Mouse (Mus musculus) ES-E14 (cell line): ENCODE results near the gene Arhgef10l. TPM values are rescaled to one million over a fixed set of nuclear protein-coding genes. Genes with fewer than 3 reads are reported as not detected.

Experiments
- DNase-seq: peaks from one replicate; pipeline ENCODE4 v3.0.0-alpha.2; 2013; ENCODE audit warnings: low read depth, low spot score
- H3K27ac ChIP-seq: 2 replicates; pipeline ENCODE4 v1.5.1; 2012; ENCODE audit warnings: low read depth, mild to moderate bottlenecking, low read length, moderate library complexity, mixed read lengths; ENCODE audit not compliant: poor library complexity, insufficient read depth, severe bottlenecking
- H3K36me3 ChIP-seq: 2 replicates; pipeline ENCODE4 v1.6.1; 2012; ENCODE audit warnings: mild to moderate bottlenecking, low read length, moderate library complexity, mixed read lengths; ENCODE audit not compliant: control insufficient read depth, poor library complexity, insufficient read depth, severe bottlenecking
- H3K4me1 ChIP-seq, 2 experiments: fragments of 150-350 bp in 1 of 2; sonication (generic) in 1 of 2; 2 replicates each; pipeline ENCODE4 v1.6.1; 2012; ENCODE audit warnings: low read length in 2 of 2, mild to moderate bottlenecking in 1 of 2, mixed read lengths in 1 of 2; ENCODE audit not compliant: control insufficient read depth in 2 of 2, insufficient read depth in 2 of 2, poor library complexity in 1 of 2
- H3K4me3 ChIP-seq, 2 experiments: fragments of 150-350 bp in 1 of 2; sonication (generic) in 1 of 2; 2 replicates each; pipeline ENCODE4 v1.5.1; 2012; ENCODE audit warnings: low read length in 2 of 2, low read depth in 1 of 2, mild to moderate bottlenecking in 1 of 2, mixed read lengths in 1 of 2; ENCODE audit not compliant: insufficient read depth in 1 of 2, poor library complexity in 1 of 2, severe bottlenecking in 1 of 2
- H3K9ac ChIP-seq: 2 replicates; pipeline ENCODE4 v1.6.1; 2012; ENCODE audit warnings: low read depth, mild to moderate bottlenecking, low read length, mixed read lengths; ENCODE audit not compliant: poor library complexity, insufficient read depth, severe bottlenecking
- H3K9me3 ChIP-seq: fragments of 150-350 bp; sonication (generic); 2 replicates; pipeline ENCODE4 v1.6.1; 2012; ENCODE audit warnings: low read depth, mild to moderate bottlenecking, low read length; ENCODE audit not compliant: control insufficient read depth, insufficient read depth
- CHD2 ChIP-seq: IDR thresholded peaks from 2 replicates; pipeline ENCODE4 v1.6.1; 2014; ENCODE audit warnings: mild to moderate bottlenecking, low read depth, low read length, inconsistent platforms
- HCFC1 ChIP-seq: IDR thresholded peaks from 2 replicates; pipeline ENCODE4 v1.6.1; 2012; ENCODE audit warnings: low read length, inconsistent platforms, borderline replicate concordance; ENCODE audit not compliant: insufficient read depth
- MAFK ChIP-seq: IDR thresholded peaks from 2 replicates; pipeline ENCODE4 v1.6.1; 2014; ENCODE audit warnings: mild to moderate bottlenecking, low read depth, low read length, inconsistent platforms; ENCODE audit not compliant: insufficient read depth
- ZC3H11A ChIP-seq: IDR thresholded peaks from 2 replicates; pipeline ENCODE4 v1.6.1; 2012; ENCODE audit warnings: low read depth, mild to moderate bottlenecking, inconsistent platforms, low read length, borderline replicate concordance
- ZNF384 ChIP-seq: IDR thresholded peaks from 2 replicates; pipeline ENCODE4 v1.6.1; 2012; ENCODE audit warnings: low read depth, low read length, inconsistent platforms
- in situ Hi-C, 2 experiments: fragments of 600-800 bp; cut with MboI; formaldehyde crosslinking; loops; one replicate each; pipeline ENCODE4 v1.15.1; 2025; ENCODE audit warnings: low sequenced_read_pairs in 2 of 2, inconsistent platforms in 1 of 2; ENCODE audit not compliant: unreplicated experiment in 2 of 2
- total RNA-seq: library from RNA; depleted of rRNA; stranded (reverse); fragments of 300-350 nt; gene quantifications from 2 replicates; pipeline ENCODE4 v1.2.3, GENCODE M21; 2012

The Arhgef10l gene
- total RNA-seq, 1 experiment, result 14.8 TPM

DNA sequence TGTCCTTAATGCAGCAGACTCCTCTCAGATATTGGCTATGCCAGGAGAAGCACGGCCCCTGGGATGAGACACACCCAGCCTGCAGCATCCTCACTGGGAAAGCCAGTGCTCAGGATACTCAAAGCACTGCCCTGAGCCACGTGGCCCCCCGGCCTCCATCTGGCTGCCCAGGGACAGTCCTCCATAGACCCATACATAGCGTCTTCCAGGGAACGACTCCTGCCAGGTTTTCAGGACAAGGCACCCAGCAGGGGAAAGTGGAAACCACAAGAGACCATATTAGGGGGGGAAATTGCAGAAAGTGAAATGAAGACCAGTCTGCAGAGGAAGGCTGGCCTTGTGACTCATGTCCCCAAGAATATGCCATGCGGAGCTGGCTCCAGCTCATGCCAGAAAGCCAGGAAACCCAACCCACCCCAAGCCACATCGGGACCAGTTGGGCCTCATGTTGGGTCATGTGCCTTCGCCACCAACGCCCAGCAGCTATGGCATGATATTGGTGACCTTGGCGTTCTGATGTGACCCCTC, 30.9 kb downstream of the Arhgef10l start:
- H3K4me1 ChIP-seq, result peaks cover 1 to 17% of the 10 kb centered on the region in 2 experiments; a peak in 2 of 4 replicates
- in situ Hi-C loops, result no loop called here
- H3K36me3 ChIP-seq, result no peaks in the 10 kb centered on the region
- no peak overlapping the region; the same call in 1 of the 2 replicates for H3K27ac ChIP-seq
- DNase-seq, result no peak
- H3K4me3 ChIP-seq, result no peak overlapping the region
- no peak overlapping the region for H3K9ac ChIP-seq
- H3K9me3 ChIP-seq, result no peaks in the 10 kb centered on the region
- TF ChIP-seq MAFK, result no peak
- TF ChIP-seq ZC3H11A, result no peak
- TF ChIP-seq HCFC1, result no peak
- TF ChIP-seq CHD2, result no peak
- no peak for TF ChIP-seq ZNF384

GRCm38 (mm10) chr4:140631276-140631849, 34.4 kb downstream of the Arhgef10l start:
- TF ChIP-seq ZC3H11A (no peak), CHD2 (no peak), ZNF384 (no peak), MAFK (no peak), HCFC1 (no peak)
- in situ Hi-C loops, result no loop called here
- Histone ChIP-seq H3K27ac (no peak overlapping the region), H3K9ac (no peak overlapping the region), H3K4me1 (peaks cover 9 to 17% of the 10 kb centered on the region in 2 experiments; a peak in 3 of 4 replicates), H3K9me3 (no peaks in the 10 kb centered on the region), H3K4me3 (no peak overlapping the region), H3K36me3 (no peaks in the 10 kb centered on the region)
- DNase-seq, result no peak

GRCm38 (mm10) chr4:140630651-140631241, 35.1 kb downstream of the Arhgef10l start:
- no peak overlapping the region for H3K9ac ChIP-seq
- DNase-seq, result no peak
- no peak overlapping the region for H3K27ac ChIP-seq
- TF ChIP-seq MAFK (no peak), ZC3H11A (no peak), HCFC1 (no peak), CHD2 (no peak), ZNF384 (no peak)
- H3K4me1 ChIP-seq, result peaks cover 9 to 15% of the 10 kb centered on the region in 2 experiments; a peak in 3 of 4 replicates
- no peaks in the 10 kb centered on the region for H3K36me3 ChIP-seq
- in situ Hi-C loops, result no loop called here
- H3K9me3 ChIP-seq, result no peaks in the 10 kb centered on the region
- H3K4me3 ChIP-seq, result no peak overlapping the region

- no peaks in the 10 kb centered on the region for H3K36me3 ChIP-seq
- H3K27ac ChIP-seq, result no peak overlapping the region
- no peak for DNase-seq
- peaks cover 9 to 14% of the 10 kb centered on the region in 2 experiments; a peak in 3 of 4 replicates for H3K4me1 ChIP-seq
- TF ChIP-seq MAFK (no peak), ZNF384 (no peak), CHD2 (no peak), ZC3H11A (no peak), HCFC1 (no peak)
- H3K9ac ChIP-seq, result no peak overlapping the region
- no peak overlapping the region for H3K4me3 ChIP-seq
- H3K9me3 ChIP-seq, result no peaks in the 10 kb centered on the region
- in situ Hi-C loops, result no loop called here
Observed at GRCm38 (mm10) chr4:140630136-140630535, 35.7 kb downstream of the Arhgef10l start.
